In the genomic region with DNA sequence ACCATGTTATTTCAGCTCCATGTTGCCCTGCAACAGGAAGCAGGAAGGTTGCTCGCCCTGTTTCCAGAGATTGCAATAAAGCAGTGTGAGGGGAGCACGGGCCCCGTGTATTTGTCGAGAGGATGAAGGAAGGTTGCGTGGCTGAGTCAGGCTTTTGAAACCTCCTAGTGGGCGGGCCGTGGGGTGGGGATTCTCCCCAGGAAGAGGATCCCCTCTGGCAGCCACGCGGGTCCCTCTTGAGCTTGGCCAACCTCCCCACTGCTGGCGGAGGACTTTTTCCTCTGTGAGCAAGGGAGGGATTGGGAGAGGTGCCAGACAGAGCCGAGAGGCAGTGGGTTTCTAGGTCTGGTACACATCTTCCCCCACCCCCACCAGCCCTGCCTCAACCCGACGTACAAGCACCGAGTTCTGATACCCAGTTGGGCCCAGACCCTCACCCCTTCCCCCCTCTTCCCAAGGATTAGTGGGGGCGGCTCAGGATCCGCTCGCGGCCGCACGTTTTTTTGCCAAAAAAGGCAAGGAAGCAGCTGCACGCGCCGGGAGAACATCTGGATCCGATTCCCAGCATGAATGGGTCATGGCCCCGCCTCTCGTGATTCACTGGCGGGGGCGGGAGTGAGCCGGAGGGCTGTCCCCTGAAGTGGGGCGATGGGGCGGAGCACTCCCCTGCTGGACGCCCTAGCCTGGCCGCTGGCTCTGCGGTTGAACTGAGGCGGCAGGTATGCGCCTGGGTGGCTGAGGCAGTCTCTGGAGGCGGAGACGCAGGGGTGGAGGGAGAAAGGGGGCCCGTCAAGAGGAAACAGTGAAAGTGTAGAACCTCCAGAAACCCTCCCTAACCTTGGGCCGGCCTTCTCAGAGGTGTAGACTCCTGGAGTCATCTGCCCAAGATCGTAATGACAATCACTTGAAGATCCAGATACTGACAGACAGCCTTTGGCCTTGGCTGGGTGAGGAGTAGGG, we compare ENCODE assay signal across 8 mouse cellular contexts. TPM values are rescaled to one million over a fixed set of nuclear protein-coding genes. Genes with fewer than 3 reads are reported as not detected.
DNase-seq lines count a peak whose midpoint lies in the region; ATAC-seq and TF ChIP-seq lines count a peak whose summit lies in the region.

No protein-coding gene starts in this region.

- peaks cover 39% of the 10 kb centered on the region for H3K4me1 ChIP-seq in bone marrow macrophage, adult 2 months (ENCODE audit: control insufficient read depth, insufficient read depth, low read length)
- peaks cover 15% of the 10 kb centered on the region; the same call in 1 of the 2 replicates for H3K4me1 ChIP-seq in lung, postnatal 0 days (ENCODE audit: insufficient read depth, low read depth, low read length)

- peak overlapping the region; percentile 93 for H3K27ac ChIP-seq in bone marrow macrophage, adult 2 months (ENCODE audit: insufficient read depth, low read depth, low read length)
- H3K27ac ChIP-seq in lung, postnatal 0 days (ENCODE audit: low read length): peak overlapping the region; percentile 88

- under 1% methylated on average over 38 of the region's 41 CpGs for WGBS in lung, postnatal 0 days

- no peaks in the 10 kb centered on the region for H3K36me3 ChIP-seq in lung, postnatal 0 days (ENCODE audit: insufficient read depth, low read length)

- H3K27me3 ChIP-seq in lung, postnatal 0 days (replicated peaks; ENCODE audit: insufficient read depth, low read length): no peaks in the 10 kb centered on the region

- peak; percentile 94 for DNase-seq in forelimb bud, embryonic 11.5 days (ENCODE audit: low read depth, low spot score)
- DNase-seq in heart, postnatal 4 days: peak; percentile 94
- peak; percentile 69 to 75 for DNase-seq in layer of hippocampus, postnatal 10 days (ENCODE audit: low spot score in 2 of 2)
- peak; percentile 96 for DNase-seq in lung, postnatal 0 days (ENCODE audit: low spot score)
- peak; percentile 91 for DNase-seq in ovary, adult 18-20 months (ENCODE audit: low spot score)
- DNase-seq in thymus, postnatal 0 days (ENCODE audit: low spot score): peak; percentile 82

- TF ChIP-seq EP300 in lung, postnatal 0 days (IDR thresholded peaks at IDR 0.05): 0 out of 2 replicates have a peak, but pooled peaks have one; percentile 48

- peak overlapping the region; percentile 74 for H3K4me2 ChIP-seq in lung, postnatal 0 days (replicated peaks; ENCODE audit: low read depth, low read length)

- H3K4me3 ChIP-seq in bone marrow macrophage, adult 2 months (ENCODE audit: insufficient read depth, low read length): peak overlapping the region; percentile 53
- H3K4me3 ChIP-seq in lung, postnatal 0 days (ENCODE audit: low read depth, low read length): peak overlapping the region; percentile 45

- H3K9ac ChIP-seq in lung, postnatal 0 days (replicated peaks; ENCODE audit: low read depth): 0 out of 2 replicates have a peak overlapping the region, but pooled peaks have one; percentile 26

- no peak for TF ChIP-seq POLR2A in bone marrow macrophage, adult 2 months (IDR thresholded peaks at IDR 0.05; ENCODE audit: borderline replicate concordance, low read depth, low read length)

- no peak for TF ChIP-seq CTCF in bone marrow macrophage, adult 2 months (IDR thresholded peaks at IDR 0.05; ENCODE audit: low read depth, low read length)
- peak; percentile 57 for TF ChIP-seq CTCF in lung, postnatal 0 days (IDR thresholded peaks at IDR 0.05)

- peak; percentile 61 for ATAC-seq in CD4-positive, CD25-positive, alpha-beta regulatory T cell, adult 4 months
- ATAC-seq in lung, postnatal 0 days: peak; percentile 91

- H3K9me3 ChIP-seq in lung, postnatal 0 days (ENCODE audit: low read length): no peaks in the 10 kb centered on the region

RNA-seq across cellular contexts. Expression of a gene that starts 5.8 kb away (rescaled TPM):
- polyA plus RNA-seq in CD4-positive, CD25-positive, alpha-beta regulatory T cell, adult 4 months (2017; shearing (Covaris generic)): 100 to 1,000 TPM; 104 to 108 TPM
- 44.4 and 47.6 TPM in 2 replicates for polyA plus RNA-seq in bone marrow macrophage, adult 2 months (2012; ENCODE audit: insufficient read depth, insufficient read length, missing spikeins)
- 10 to 100 TPM; 35.0 to 37.4 TPM for total RNA-seq in heart, postnatal 4 days (2021)
- 10 to 100 TPM; 36.8 to 41.3 TPM for total RNA-seq in layer of hippocampus, postnatal 10 days (2021)
- polyA plus RNA-seq in lung, postnatal 0 days (2015; fragmentation: Nextera tagmentation; extraction: Ambion mirVana): 49.1 and 57.1 TPM in 2 replicates
- 136 and 155 TPM in 2 replicates for polyA plus RNA-seq in thymus, postnatal 0 days (2015; fragmentation: Nextera tagmentation; extraction: Ambion mirVana)

RNA-seq across cellular contexts. Expression of a gene that starts 8.3 kb away (rescaled TPM):
- polyA plus RNA-seq in CD4-positive, CD25-positive, alpha-beta regulatory T cell, adult 4 months (2017; shearing (Covaris generic)): 10 to 100 TPM in 1 of 2 experiments, 1 to 10 TPM in 1; 6.6 to 11.0 TPM
- polyA plus RNA-seq in bone marrow macrophage, adult 2 months (2012; ENCODE audit: insufficient read depth, insufficient read length, missing spikeins): 149 and 167 TPM in 2 replicates
- total RNA-seq in heart, postnatal 4 days (2021): 10 to 100 TPM; 22.4 to 23.4 TPM
- total RNA-seq in layer of hippocampus, postnatal 10 days (2021): 1 to 10 TPM; 4.3 to 5.0 TPM
- 5.2 and 5.8 TPM in 2 replicates for polyA plus RNA-seq in lung, postnatal 0 days (2015; fragmentation: Nextera tagmentation; extraction: Ambion mirVana)
- polyA plus RNA-seq in thymus, postnatal 0 days (2015; fragmentation: Nextera tagmentation; extraction: Ambion mirVana): 9.4 and 10.2 TPM in 2 replicates

RNA-seq across cellular contexts. Expression of a gene that starts 15.4 kb away (rescaled TPM):
- 10 to 100 TPM; 83.1 to 87.9 TPM for polyA plus RNA-seq in CD4-positive, CD25-positive, alpha-beta regulatory T cell, adult 4 months (2017; shearing (Covaris generic))
- polyA plus RNA-seq in bone marrow macrophage, adult 2 months (2012; ENCODE audit: insufficient read depth, insufficient read length, missing spikeins): 45.8 and 49.4 TPM in 2 replicates
- total RNA-seq in heart, postnatal 4 days (2021): 10 to 100 TPM; 17.3 to 18.7 TPM
- total RNA-seq in layer of hippocampus, postnatal 10 days (2021): 10 to 100 TPM; 17.8 to 18.5 TPM
- polyA plus RNA-seq in lung, postnatal 0 days (2015; fragmentation: Nextera tagmentation; extraction: Ambion mirVana): 37.4 and 48.8 TPM in 2 replicates
- 76.4 and 76.7 TPM in 2 replicates for polyA plus RNA-seq in thymus, postnatal 0 days (2015; fragmentation: Nextera tagmentation; extraction: Ambion mirVana)

RNA-seq across cellular contexts. Expression of a gene that starts 32.9 kb away (rescaled TPM):
- 100 to 1,000 TPM in 1 of 2 experiments, 10 to 100 TPM in 1; 88.0 to 146 TPM for polyA plus RNA-seq in CD4-positive, CD25-positive, alpha-beta regulatory T cell, adult 4 months (2017; shearing (Covaris generic))
- polyA plus RNA-seq in bone marrow macrophage, adult 2 months (2012; ENCODE audit: insufficient read depth, insufficient read length, missing spikeins): 29.4 and 33.8 TPM in 2 replicates
- total RNA-seq in heart, postnatal 4 days (2021): 10 to 100 TPM; 10.3 to 10.5 TPM
- total RNA-seq in layer of hippocampus, postnatal 10 days (2021): 10 to 100 TPM; 37.8 to 38.9 TPM
- 59.6 and 62.9 TPM in 2 replicates for polyA plus RNA-seq in lung, postnatal 0 days (2015; fragmentation: Nextera tagmentation; extraction: Ambion mirVana)
- polyA plus RNA-seq in thymus, postnatal 0 days (2015; fragmentation: Nextera tagmentation; extraction: Ambion mirVana): 45.8 and 46.8 TPM in 2 replicates

RNA-seq across cellular contexts. Expression of a gene that starts 52.2 kb away (rescaled TPM):
- not detected for polyA plus RNA-seq in CD4-positive, CD25-positive, alpha-beta regulatory T cell, adult 4 months (2017; shearing (Covaris generic))
- polyA plus RNA-seq in bone marrow macrophage, adult 2 months (2012; ENCODE audit: insufficient read depth, insufficient read length, missing spikeins): not detected in 2 replicates
- under 1 TPM; 0.16 to 0.24 TPM for total RNA-seq in heart, postnatal 4 days (2021)
- total RNA-seq in layer of hippocampus, postnatal 10 days (2021): 10 to 100 TPM; 48.6 to 55.5 TPM
- polyA plus RNA-seq in lung, postnatal 0 days (2015; fragmentation: Nextera tagmentation; extraction: Ambion mirVana): 0.10 and 0.14 TPM in 2 replicates
- polyA plus RNA-seq in thymus, postnatal 0 days (2015; fragmentation: Nextera tagmentation; extraction: Ambion mirVana): 0.12 and 0.18 TPM in 2 replicates

Comparison
In these comparisons a context has a peak if more than half of its experiments do, and no peak if none do; other contexts are left out.
1. Peak in every context shown above with its lines: DNase-seq, ATAC-seq, H3K4me3 ChIP-seq and H3K27ac ChIP-seq.
2. RNA of a gene that starts 8.3 kb away (polyA plus RNA-seq): 149 to 167 TPM in bone marrow macrophage, adult 2 months; 6.6 to 11.0 TPM in CD4-positive, CD25-positive, alpha-beta regulatory T cell, adult 4 months, 9.4 to 10.2 TPM in thymus, postnatal 0 days and 5.2 to 5.8 TPM in lung, postnatal 0 days; every median in the first group is over 10 times any median in the second.